Mouse (Mus musculus): ENCODE measurements around the gene Tbl3.

DNA sequence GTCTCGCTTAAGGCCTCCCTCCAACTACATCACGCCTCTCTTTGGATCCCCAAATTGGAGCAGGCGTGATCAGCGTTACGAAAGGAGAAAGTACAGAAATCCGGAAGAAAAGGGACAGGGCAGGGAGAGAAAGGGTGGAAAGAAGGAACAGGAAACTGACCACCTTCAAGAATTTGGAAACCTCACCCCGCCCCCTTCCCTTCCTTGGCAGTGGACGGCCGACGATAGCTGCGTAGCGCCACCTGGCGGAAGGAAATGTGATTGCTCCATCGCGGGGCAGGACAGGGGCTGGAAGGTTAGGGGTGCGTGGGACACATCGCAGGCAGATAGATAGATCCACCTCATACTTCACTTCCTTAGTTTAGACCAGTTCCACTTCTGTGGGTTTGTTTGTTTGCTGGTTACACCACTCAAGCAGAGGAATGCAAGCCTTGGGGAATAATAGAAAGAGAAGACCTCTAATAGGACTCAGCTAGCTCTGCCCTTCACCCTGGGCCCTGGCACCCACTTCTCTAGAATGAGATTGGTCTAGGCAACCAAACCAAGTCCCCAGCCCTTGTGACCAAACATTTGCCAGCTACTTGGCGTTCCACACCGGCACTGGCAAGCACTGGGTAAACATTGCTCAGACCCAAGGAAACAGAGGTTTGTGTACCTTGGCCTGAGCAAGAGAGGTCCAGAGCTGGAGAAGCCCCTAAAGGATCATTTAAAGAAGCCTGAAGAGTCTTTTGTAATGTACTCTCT is 53.3 kb downstream of the Tbl3 start:
- TF ChIP-seq POLR2A (IDR thresholded peaks at IDR 0.05; ENCODE audit: low read depth, low read length) (no peak), CTCF (IDR thresholded peaks at IDR 0.05; ENCODE audit: extremely low read depth, insufficient read length, insufficient replicate concordance, low read depth, low read length) (peak; percentile 93)
